14 mouse cellular contexts compared by ENCODE assay signal in genomic region chr3:131295513-131296200, GRCm38 (mm10). TPM values are rescaled to one million over a fixed set of nuclear protein-coding genes. Genes with fewer than 3 reads are reported as not detected.
A peak's percentile ranks its signal among the peaks of the same experiment; 100 is the strongest.
DNase-seq lines count a peak whose midpoint lies in the region; ATAC-seq lines count a peak whose summit lies in the region.
"Had no signal": no experiment of that assay in that cellular context is flagged by ENCODE, and none has a peak within 500 bp of the region (broad histone marks: within the 10 kb centered on the region; RNA-seq: fewer than 3 reads in every experiment).

No protein-coding gene starts in this region.

- WGBS in heart, embryonic 11.5 days (ENCODE audit: insufficient replicate concordance), result 48% methylated on average over 12 of the region's 12 CpGs

- no peaks in the 10 kb centered on the region for H3K36me3 ChIP-seq in heart, embryonic 11.5 days (ENCODE audit: control insufficient read depth, insufficient read depth, low read length)
- H3K36me3 ChIP-seq: forebrain, embryonic 10.5 days had no signal

- H3K27ac ChIP-seq in heart, embryonic 11.5 days (ENCODE audit: low read depth, low read length), result no peak overlapping the region
- H3K27ac ChIP-seq: forebrain, embryonic 10.5 days; macrophage had no signal

- H3K4me3 ChIP-seq in heart, embryonic 11.5 days (ENCODE audit: low read depth, low read length), result no peak overlapping the region
- H3K4me3 ChIP-seq: forebrain, embryonic 10.5 days had no signal

- DNase-seq in heart, adult 18-20 months, result peak; percentile 57 to 62
- peak; percentile 36 to 52 for DNase-seq in heart, adult 9 months (ENCODE audit: low spot score in 2 of 2)
- DNase-seq in lung, postnatal 14 days, result peak; percentile 53
- no peak for DNase-seq in layer of hippocampus, postnatal 36 days
- DNase-seq in ovary, postnatal 14 days (ENCODE audit: low spot score), result no peak
- DNase-seq in urinary bladder, adult 18-20 months (ENCODE audit: low spot score in 2 of 2), result no peak
- DNase-seq: cerebellum, adult 2 months; gastrocnemius, postnatal 36 days; kidney, postnatal 4 days; right cerebral cortex, postnatal 4 days had no signal

- no peaks in the 10 kb centered on the region for H3K27me3 ChIP-seq in heart, embryonic 11.5 days (ENCODE audit: control insufficient read depth, insufficient read depth, low read length)

- H3K9ac ChIP-seq in heart, embryonic 11.5 days (ENCODE audit: low read depth, low read length), result no peak overlapping the region

- H3K9me3 ChIP-seq in heart, embryonic 11.5 days (replicated peaks; ENCODE audit: control insufficient read depth, low read length), result 0 out of 2 replicates have a peak, but pooled peaks cover 3% of the 10 kb centered on the region
- H3K9me3 ChIP-seq: forebrain, embryonic 10.5 days had no signal

- H3K4me2 ChIP-seq in heart, embryonic 11.5 days, result no peak overlapping the region

- no peak for ATAC-seq in heart, embryonic 11.5 days (replicated peaks; ENCODE audit: insufficient number of reproducible peaks, low FRiP score, low TSS enrichment)
- ATAC-seq in hematopoietic stem cell, adult 5-6 weeks (replicated peaks in 1 of 2; ENCODE audit: insufficient read depth in 1 of 2, low FRiP score in 2 of 2, low TSS enrichment in 1 of 2, low read depth in 1 of 2, poor library complexity in 2 of 2, severe bottlenecking in 2 of 2), result peak; percentile 56 to 63

- H3K4me1 ChIP-seq in heart, embryonic 11.5 days (ENCODE audit: control insufficient read depth, insufficient read depth, low read length), result peaks cover 9% of the 10 kb centered on the region; the same call in 1 of the 2 replicates

RNA-seq across cellular contexts. Expression of gene Cyp2u1, which starts 7.4 kb away (rescaled TPM):
- total RNA-seq in heart, adult 18-20 months (2021), result 10 to 100 TPM; 31.5 to 32.9 TPM
- 8.1 and 8.4 TPM in 2 replicates for polyA plus RNA-seq in heart, embryonic 11.5 days (2014; fragmentation: Nextera tagmentation; extraction: Ambion mirVana)
- total RNA-seq in hematopoietic stem cell, adult 5-6 weeks (2017), result 1.1 and 1.9 TPM in 2 replicates
- total RNA-seq in layer of hippocampus, postnatal 36 days (2021), result 10 to 100 TPM; 15.6 to 15.7 TPM

RNA-seq across cellular contexts. Expression of gene Hadh, which starts 23.8 kb away (rescaled TPM):
- 100 to 1,000 TPM; 762 to 848 TPM for total RNA-seq in heart, adult 18-20 months (2021)
- polyA plus RNA-seq in heart, embryonic 11.5 days (2014; fragmentation: Nextera tagmentation; extraction: Ambion mirVana), result 142 and 174 TPM in 2 replicates
- total RNA-seq in hematopoietic stem cell, adult 5-6 weeks (2017), result 72.4 and 89.3 TPM in 2 replicates
- total RNA-seq in layer of hippocampus, postnatal 36 days (2021), result 10 to 100 TPM; 21.0 to 21.5 TPM

Comparison
In these comparisons a context has a peak if more than half of its experiments do, and no peak if none do; other contexts are left out.
1. DNase-seq: peak in heart, adult 18-20 months (2 of 2), heart, adult 9 months (2 of 2) and lung, postnatal 14 days (single experiment); none in layer of hippocampus, postnatal 36 days (0 of 2), ovary, postnatal 14 days (single experiment) and urinary bladder, adult 18-20 months (0 of 2).